Mouse (Mus musculus) heart, postnatal 10 days (tissue): ENCODE measurements around the gene Spz1. TPM values are rescaled to one million over a fixed set of nuclear protein-coding genes. Genes with fewer than 3 reads are reported as not detected.

Experiments used
- DNase-seq, 2 experiments: peaks; one replicate each; pipeline ENCODE4 v3.0.0; 2021
- intact Hi-C: fragments of 180-260 bp; cut with DNase I; formaldehyde crosslinking; loops from one replicate; pipeline ENCODE4 v1.15.1; 2025
- total RNA-seq, 2 experiments: library from RNA; stranded (reverse); gene quantifications; 2 replicates each; pipeline ENCODE4 v1.2.3; 2021

The Spz1 gene
- total RNA-seq, 2 experiments from 2014 or later: not detected

- DNase-seq: peak; percentile 88 to 91
- intact Hi-C loops: loop anchor here (1.0 kb wide), 2 partner anchors 50 to 160 kb away; partner anchors contain the start of gene Zfyve16
Measured at GRCm38 (mm10) chr13:92580220-92581043, 4.5 kb upstream of the Spz1 start.

GRCm38 (mm10) chr13:92578210-92578609 lies 2.2 kb upstream of the Spz1 start:
- DNase-seq: no peak
- intact Hi-C loops: no loop called here

GRCm38 (mm10) chr13:92576688-92577087 lies 716 bp upstream of the Spz1 start:
- intact Hi-C loops: no loop called here
- no peak for DNase-seq

GRCm38 (mm10) chr13:92559429-92559828 lies 16.5 kb downstream of the Spz1 start:
- intact Hi-C loops: no loop called here
- DNase-seq: no peak

GRCm38 (mm10) chr13:92557229-92557628 lies 18.7 kb downstream of the Spz1 start:
- intact Hi-C loops: no loop called here
- no peak for DNase-seq

DNA sequence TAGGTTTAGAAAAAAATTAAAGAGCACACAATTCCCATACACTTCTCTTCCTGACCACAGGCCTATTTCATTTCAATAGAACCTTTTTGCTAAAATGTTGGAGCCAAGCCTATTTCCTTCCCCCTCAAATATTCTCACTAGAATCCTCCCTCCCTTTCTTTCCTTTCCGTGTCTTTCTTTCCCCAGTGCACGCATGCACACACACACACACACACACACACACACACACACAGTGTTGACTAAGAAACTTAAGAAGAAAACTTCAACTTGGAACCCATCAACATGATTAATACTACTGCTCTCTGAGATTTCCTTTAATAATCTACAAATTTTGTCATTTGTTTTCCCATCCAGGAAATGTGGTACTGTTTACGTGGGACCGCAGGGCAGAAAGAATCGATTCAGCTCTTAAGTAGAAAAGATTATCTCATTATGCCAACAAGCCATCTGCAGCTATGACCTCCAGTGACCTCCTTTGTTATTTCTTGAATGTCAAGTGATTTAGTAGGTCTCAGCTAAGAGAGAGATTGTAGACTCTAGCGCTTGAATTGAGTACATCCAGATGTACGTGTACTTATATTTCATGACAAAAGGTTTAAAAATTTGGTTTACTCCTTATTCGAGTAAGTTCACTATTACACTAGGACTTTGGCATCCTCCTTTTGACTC lies 19.4 kb downstream of the Spz1 start:
- intact Hi-C loops: no loop called here
- DNase-seq: no peak

DNA sequence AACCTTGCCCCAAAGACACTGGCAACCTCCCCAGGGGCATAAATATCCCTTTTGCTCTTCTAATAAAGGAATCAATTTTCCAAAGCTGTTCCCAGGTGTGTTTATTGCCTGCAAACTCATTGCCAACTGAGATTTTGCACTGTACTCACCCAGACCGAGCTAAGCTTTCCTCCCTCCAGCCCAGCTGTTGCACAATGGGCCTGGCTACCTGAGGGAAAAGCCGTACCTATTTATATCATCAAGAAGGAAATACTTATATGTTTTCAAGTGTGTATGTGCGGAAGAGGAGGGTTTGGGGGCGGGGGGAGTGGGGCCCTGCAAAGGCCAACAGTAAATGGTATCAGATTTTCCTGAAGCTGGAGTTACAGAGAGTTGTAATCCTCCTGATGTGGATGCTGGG lies 28.9 kb downstream of the Spz1 start:
- intact Hi-C loops: no loop called here
- no peak for DNase-seq

- intact Hi-C loops: no loop called here
- no peak for DNase-seq
Measured at GRCm38 (mm10) chr13:92540997-92541396, 35.0 kb downstream of the Spz1 start.

- intact Hi-C loops: no loop called here
- no peak for DNase-seq
Measured at GRCm38 (mm10) chr13:92539126-92539525, 36.8 kb downstream of the Spz1 start.

GRCm38 (mm10) chr13:92533801-92534200 lies 42.2 kb downstream of the Spz1 start:
- intact Hi-C loops: no loop called here

GRCm38 (mm10) chr13:92532216-92532615 lies 43.8 kb downstream of the Spz1 start:
- no peak for DNase-seq
- intact Hi-C loops: no loop called here

More at GRCm38 (mm10) chr13:92533801-92534200, 42.2 kb downstream of the Spz1 start:
- DNase-seq: no peak

DNA sequence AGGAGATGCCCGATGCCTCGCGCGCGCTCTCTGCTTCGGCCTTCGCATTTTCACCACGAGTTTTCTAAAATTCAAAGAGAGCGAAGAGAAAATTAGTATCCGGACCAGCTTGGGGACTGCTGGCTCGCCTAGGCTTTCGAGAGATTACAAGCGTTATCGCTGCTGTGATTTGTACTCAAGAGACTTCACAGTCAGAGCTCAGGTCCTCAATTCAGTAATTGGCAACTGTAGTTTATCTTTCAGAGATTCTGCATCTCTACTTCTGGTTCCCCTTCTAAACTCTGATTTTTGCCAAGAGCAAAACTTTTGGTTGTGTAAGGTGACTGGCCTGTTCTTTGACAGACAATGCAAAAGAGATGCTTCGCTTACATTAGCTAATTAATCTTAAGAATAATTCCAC lies 44.7 kb downstream of the Spz1 start:
- intact Hi-C loops: no loop called here
- DNase-seq: no peak

DNA sequence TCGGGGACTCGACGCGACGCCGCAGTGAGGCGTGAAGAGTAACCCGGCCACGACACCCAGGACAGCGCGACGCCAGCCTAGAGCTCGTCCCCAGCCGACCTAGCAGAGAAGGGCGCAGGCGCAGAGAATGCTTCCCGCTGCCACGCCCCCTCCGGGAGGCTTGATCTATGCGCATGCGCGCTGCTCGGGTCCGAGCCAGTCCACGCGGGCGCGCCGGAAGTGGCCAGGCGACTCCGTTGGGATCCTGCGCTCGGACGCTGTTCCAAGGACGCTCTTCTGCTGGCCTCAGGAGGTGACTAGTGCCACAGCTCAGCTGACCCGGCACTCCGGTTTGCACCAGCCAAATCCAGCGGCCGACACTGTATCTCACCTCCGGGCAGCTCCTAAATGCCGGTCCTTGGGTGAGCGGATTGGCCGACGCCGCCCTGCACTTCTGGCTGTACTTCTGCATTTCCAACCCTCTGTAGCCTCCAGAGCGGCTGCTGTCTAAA lies 45.2 kb downstream of the Spz1 start, which contains the start of gene Zfyve16:
Zfyve16 (minus strand) TSS at position 148 of the 491 bp plus-strand sequence.
- peak; percentile 99 for DNase-seq
- intact Hi-C loops: loop anchor here (1.0 kb wide), 1 partner anchor 50 kb away; no protein-coding TSS in a partner anchor

DNA sequence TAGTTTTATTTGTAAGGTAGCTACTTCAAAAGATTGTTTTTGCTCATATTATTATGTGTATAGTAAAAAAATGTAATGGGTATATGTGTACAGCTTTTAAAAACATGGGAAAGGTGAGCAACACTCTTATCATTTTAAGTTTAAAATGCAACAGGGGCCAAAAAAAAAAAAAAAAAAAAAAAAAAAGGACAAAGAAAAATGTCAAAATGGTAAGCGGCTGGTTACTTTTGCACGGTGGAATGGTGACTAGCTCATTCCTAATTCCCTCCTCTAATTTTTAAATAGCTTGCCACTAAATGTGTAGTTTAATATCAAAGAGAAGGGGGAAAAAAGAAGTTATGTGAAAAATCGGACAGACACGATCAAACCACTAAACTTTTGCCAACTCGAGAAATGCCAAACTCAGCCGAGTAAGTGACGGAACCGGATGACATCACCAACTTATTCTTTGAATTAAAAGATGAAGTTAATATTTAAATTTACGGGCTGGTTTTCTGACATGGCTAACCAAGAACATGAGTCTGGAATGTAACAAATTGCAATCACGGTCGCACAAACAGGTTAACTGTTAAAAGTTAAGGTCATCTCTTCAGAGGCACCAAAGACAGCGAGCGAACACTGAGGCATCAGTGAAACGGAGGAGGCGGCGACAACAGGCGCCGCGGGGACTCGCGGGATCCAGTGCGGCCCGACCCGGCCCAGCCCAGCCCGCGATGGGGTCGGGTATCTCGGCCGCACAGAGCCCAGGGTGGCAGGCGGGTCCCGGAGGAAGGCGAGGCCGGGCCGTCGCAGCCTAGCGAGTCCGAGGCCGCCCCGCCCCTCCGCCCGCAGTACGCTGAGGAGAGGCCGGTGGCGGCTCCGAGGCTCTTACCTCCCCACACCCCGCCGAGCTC lies 45.9 kb downstream of the Spz1 start:
- no peak for DNase-seq
- intact Hi-C loops: loop anchor here (1.0 kb wide), 1 partner anchor 50 kb away; no protein-coding TSS in a partner anchor

Other genes with a start within 250 kb of the Spz1 start
- gene Dhfr, start 221.4 kb downstream of the Spz1 start, total RNA-seq: 1 to 10 TPM; 2.9 to 3.4 TPM
- 10 to 100 TPM; 11.9 to 13.5 TPM for gene Msh3, start 221.2 kb downstream of the Spz1 start, total RNA-seq
- not detected for gene Ankrd34b, start 150.3 kb downstream of the Spz1 start, total RNA-seq
- gene Fam151b, start 92.2 kb downstream of the Spz1 start, total RNA-seq: 1 to 10 TPM; 3.0 to 3.7 TPM
- gene Zfyve16, start 45.3 kb downstream of the Spz1 start, total RNA-seq: 10 to 100 TPM; 17.5 to 20.2 TPM
- gene Serinc5, start 34.9 kb upstream of the Spz1 start, total RNA-seq: 10 to 100 TPM; 30.7 to 36.8 TPM
- 10 to 100 TPM in 1 of 2 experiments, 1 to 10 TPM in 1; 8.9 to 12.4 TPM for gene Thbs4, start 218.6 kb upstream of the Spz1 start, total RNA-seq